Mouse (Mus musculus) bone marrow, adult 2 months (tissue): ENCODE results near the gene Htr2c. TPM values are rescaled to one million over a fixed set of nuclear protein-coding genes. Genes with fewer than 3 reads are reported as not detected.

Experiments
- H3K27ac ChIP-seq: fragments of 200-500 bp; 2 replicates; pipeline ENCODE4 v1.5.1; 2012; ENCODE audit warnings: low read depth, mild to moderate bottlenecking, control low read depth, inconsistent platforms, low read length; ENCODE audit not compliant: control insufficient read depth, poor library complexity, insufficient read depth
- H3K4me1 ChIP-seq: fragments of 200-500 bp; 2 replicates; pipeline ENCODE4 v1.6.1; 2011; ENCODE audit warnings: low read length; ENCODE audit not compliant: control insufficient read depth, insufficient read depth
- H3K4me3 ChIP-seq: fragments of 200-500 bp; replicated peaks from 2 replicates; pipeline ENCODE3; 2011; ENCODE audit warnings: mild to moderate bottlenecking, low read depth, low read length, control low read depth; ENCODE audit not compliant: control insufficient read depth
- CTCF ChIP-seq: fragments of 200-500 bp; IDR thresholded peaks from 2 replicates; pipeline ENCODE4 v1.5.1; 2011; ENCODE audit warnings: low read length, control low read depth; ENCODE audit not compliant: control insufficient read depth, insufficient read depth
- POLR2A ChIP-seq: fragments of 200-500 bp; IDR thresholded peaks from 2 replicates; pipeline ENCODE4 v1.6.1; 2011; ENCODE audit warnings: low read depth, mild to moderate bottlenecking, control low read depth, low read length, borderline replicate concordance; ENCODE audit not compliant: control insufficient read depth
- WGBS: fragments of 180-500 bp; shearing (Covaris S2); methylation state at CpG from one replicate; pipeline ENCODE4 v1.1.7; 2018; 5-methylcytosine and 5-hydroxymethylcytosine counted together
- polyA plus RNA-seq: library from polyadenylated mRNA; stranded (reverse); fragments of >200 nt; gene quantifications from 2 replicates; pipeline ENCODE4 v1.2.4, GENCODE M21; 2011; ENCODE audit warnings: low replicate concordance; ENCODE audit not compliant: missing spikeins, insufficient read depth, insufficient read length

Htr2c gene
- not detected in 2 replicates for polyA plus RNA-seq

DNA sequence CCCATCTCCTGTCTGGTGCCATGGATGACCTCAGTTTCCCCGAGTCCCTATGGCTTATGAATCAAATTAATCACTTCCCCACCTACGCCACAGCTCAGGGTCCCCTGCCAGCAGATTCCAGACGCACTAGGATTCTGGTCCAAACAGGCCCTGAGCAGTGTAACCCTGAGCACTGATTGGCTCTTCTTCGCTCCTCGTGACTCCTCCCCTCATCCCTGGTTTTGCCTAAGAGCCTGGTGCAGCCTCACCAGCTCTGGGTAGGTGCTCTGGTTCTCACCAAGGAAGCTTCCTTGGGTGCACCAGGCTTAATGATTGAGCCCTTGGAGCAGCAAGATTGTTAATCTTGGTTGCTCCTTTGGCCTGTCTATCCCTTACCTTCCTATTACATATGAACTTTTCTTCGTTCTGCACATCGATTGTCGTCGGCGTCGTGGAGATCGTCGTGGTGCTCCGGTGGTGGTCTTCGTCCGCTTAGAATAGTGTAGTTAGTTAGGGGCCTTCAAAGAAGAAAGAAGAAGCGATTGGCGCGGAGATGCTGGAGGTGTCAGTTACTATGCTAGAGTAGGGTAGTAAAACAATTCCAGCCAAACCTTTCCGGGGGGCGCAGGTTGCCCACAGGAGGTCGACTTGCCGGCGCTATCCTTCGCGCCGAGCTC, at the start of gene Htr2c:
Gene Htr2c (plus strand): TSS at position 256 of the 656 bp plus-strand sequence.
- Histone ChIP-seq H3K4me1 (no peaks in the 10 kb centered on the region), H3K4me3 (no peak within 1 kb of the TSS), H3K27ac (no peak within 1 kb of the TSS)
- TF ChIP-seq CTCF (no peak), POLR2A (no peak)
- 17% methylated on average over 27 of the region's 27 CpGs for WGBS

- Histone ChIP-seq H3K4me1 (no peaks in the 10 kb centered on the region), H3K4me3 (no peak overlapping the region), H3K27ac (no peak overlapping the region)
- TF ChIP-seq CTCF (no peak), POLR2A (no peak)
- WGBS, result 52% methylated on average over 1 of the region's 1 CpGs
Observed at GRCm38 (mm10) chrX:146928251-146928650, 34.1 kb upstream of the Htr2c start.

- H3K4me3 ChIP-seq, result no peak overlapping the region
- no peak for TF ChIP-seq POLR2A
- TF ChIP-seq CTCF, result no peak
- no peaks in the 10 kb centered on the region for H3K4me1 ChIP-seq
- H3K27ac ChIP-seq, result no peak overlapping the region
Observed at GRCm38 (mm10) chrX:146936332-146936731, 26.0 kb upstream of the Htr2c start.

- H3K4me3 ChIP-seq, result no peak overlapping the region
- WGBS, result 29% methylated on average over 2 of the region's 2 CpGs
- no peak overlapping the region for H3K27ac ChIP-seq
- no peak for TF ChIP-seq CTCF
- H3K4me1 ChIP-seq, result no peaks in the 10 kb centered on the region; the same call in 1 of the 2 replicates
Observed at GRCm38 (mm10) chrX:146946216-146946886, 16.0 kb upstream of the Htr2c start.

DNA sequence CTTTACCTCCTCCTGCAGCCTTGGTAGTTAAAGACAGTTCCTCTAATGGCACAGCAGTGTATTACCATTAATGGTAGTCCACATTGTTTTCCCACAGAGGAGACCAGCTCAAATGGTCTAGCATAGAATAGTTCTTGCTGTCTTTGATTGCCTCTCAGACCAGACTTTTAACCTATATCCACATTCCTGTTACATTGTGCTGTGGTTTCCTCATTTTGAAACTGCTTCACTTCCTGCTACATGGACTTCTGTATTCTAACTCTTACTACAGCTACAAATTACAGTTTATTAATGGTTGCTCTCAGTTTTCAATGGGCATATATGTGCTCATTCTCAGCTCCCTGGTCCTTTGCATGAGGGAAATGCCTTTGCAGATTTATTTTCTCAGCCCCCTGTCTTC, 15.3 kb upstream of the Htr2c start:
- TF ChIP-seq POLR2A (no peak), CTCF (no peak)
- Histone ChIP-seq H3K4me3 (no peak overlapping the region), H3K27ac (no peak overlapping the region)

GRCm38 (mm10) chrX:146958608-146959007, 3.7 kb upstream of the Htr2c start:
- Histone ChIP-seq H3K27ac (no peak overlapping the region), H3K4me3 (no peak overlapping the region), H3K4me1 (no peaks in the 10 kb centered on the region)
- TF ChIP-seq POLR2A, result no peak
- WGBS, result 39% methylated on average over 1 of the region's 1 CpGs

More for the DNA sequence above, 15.3 kb upstream of the Htr2c start:
- H3K4me1 ChIP-seq, result no peaks in the 10 kb centered on the region; the same call in 1 of the 2 replicates

GRCm38 (mm10) chrX:146959960-146960359, 2.4 kb upstream of the Htr2c start:
- no peaks in the 10 kb centered on the region for H3K4me1 ChIP-seq
- no peak overlapping the region for H3K27ac ChIP-seq
- TF ChIP-seq POLR2A, result no peak
- no peak for TF ChIP-seq CTCF
- 19% methylated on average over 10 of the region's 10 CpGs for WGBS
- H3K4me3 ChIP-seq, result no peak overlapping the region

GRCm38 (mm10) chrX:146962914-146963547, 718 bp downstream of the Htr2c start:
- Histone ChIP-seq H3K4me3 (no peak overlapping the region), H3K27ac (no peak overlapping the region), H3K4me1 (no peaks in the 10 kb centered on the region)
- no peak for TF ChIP-seq CTCF
- TF ChIP-seq POLR2A, result no peak
- WGBS, result 8% methylated on average over 37 of the region's 37 CpGs

GRCm38 (mm10) chrX:146979931-146980330, 17.6 kb downstream of the Htr2c start:
- H3K4me1 ChIP-seq, result no peaks in the 10 kb centered on the region
- no peak overlapping the region for H3K27ac ChIP-seq
- no peak overlapping the region for H3K4me3 ChIP-seq
- TF ChIP-seq CTCF, result no peak
- no peak for TF ChIP-seq POLR2A
- WGBS, result 57% methylated on average over 5 of the region's 5 CpGs
